Mouse (Mus musculus) heart, embryonic 14.5 days (tissue): Measurements from ENCODE around the gene Mau2. TPM values are rescaled to one million over a fixed set of nuclear protein-coding genes. Genes with fewer than 3 reads are reported as not detected.

Experiments used
- ATAC-seq: fragments of 200-750 bp; cut with Nextera tagmentation; 2 replicates; pipeline ENCODE4 v1.8.0; 2017; ENCODE audit warnings: low read depth, moderate TSS enrichment; ENCODE audit not compliant: insufficient number of reproducible peaks, insufficient read depth, low FRiP score
- H3K27ac ChIP-seq, 2 experiments: fragments of 200-500 bp in 1 of 2; fragments of 300-500 bp in 1 of 2; sonication (generic) in 1 of 2; replicated peaks in 1 of 2; 2 replicates each; pipeline ENCODE4 v1.5.1; 2012 to 2014; ENCODE audit warnings: low read depth in 2 of 2, low read length in 2 of 2, control low read depth in 1 of 2, mild to moderate bottlenecking in 1 of 2, mixed read lengths in 1 of 2; ENCODE audit not compliant: control insufficient read depth in 1 of 2, insufficient read depth in 1 of 2
- H3K27me3 ChIP-seq: fragments of 300-500 bp; sonication (generic); 2 replicates; pipeline ENCODE4 v1.6.1; 2014; ENCODE audit warnings: mild to moderate bottlenecking, low read length, control low read depth; ENCODE audit not compliant: control insufficient read depth, insufficient read depth
- H3K36me3 ChIP-seq: fragments of 300-500 bp; sonication (generic); 2 replicates; pipeline ENCODE4 v1.6.1; 2014; ENCODE audit warnings: mild to moderate bottlenecking, control low read depth, low read length, mixed read lengths; ENCODE audit not compliant: control insufficient read depth, insufficient read depth
- H3K4me1 ChIP-seq, 2 experiments: fragments of 200-500 bp in 1 of 2; fragments of 300-500 bp in 1 of 2; sonication (generic) in 1 of 2; 2 replicates each; pipeline ENCODE4 v1.6.1; 2012 to 2014; ENCODE audit warnings: low read length in 2 of 2, control low read depth in 1 of 2, mixed read lengths in 1 of 2; ENCODE audit not compliant: control insufficient read depth in 2 of 2, insufficient read depth in 2 of 2
- H3K4me2 ChIP-seq: fragments of 300-500 bp; sonication (generic); 2 replicates; pipeline ENCODE4 v1.6.1; 2014; ENCODE audit warnings: mild to moderate bottlenecking, low read length
- H3K4me3 ChIP-seq, 2 experiments: fragments of 200-500 bp in 1 of 2; fragments of 300-500 bp in 1 of 2; sonication (generic) in 1 of 2; 2 replicates each; pipeline ENCODE4 v1.5.1; 2012 to 2014; ENCODE audit warnings: low read length in 2 of 2, mild to moderate bottlenecking in 2 of 2, control low read depth in 1 of 2, low read depth in 1 of 2, moderate library complexity in 1 of 2; ENCODE audit not compliant: control insufficient read depth in 1 of 2, insufficient read depth in 1 of 2
- H3K9ac ChIP-seq: fragments of 300-500 bp; sonication (generic); 2 replicates; pipeline ENCODE4 v1.6.1; 2014; ENCODE audit warnings: mild to moderate bottlenecking, low read length
- H3K9me3 ChIP-seq: fragments of 300-500 bp; sonication (generic); 2 replicates; pipeline ENCODE4 v1.6.1; 2016; ENCODE audit warnings: low read length, control low read depth; ENCODE audit not compliant: control insufficient read depth
- WGBS: fragments of 180-500 bp; shearing (Covaris S2); extraction: QIAGEN DNeasy Blood & Tissue Kit; methylation state at CpG from one replicate; pipeline ENCODE4 v1.1.7; 2014; 5-methylcytosine and 5-hydroxymethylcytosine counted together
- polyA plus RNA-seq: library from polyadenylated mRNA; unstranded; fragments of >200 nt; fragmentation: Nextera tagmentation; extraction: Ambion mirVana; gene quantifications from 2 replicates; pipeline ENCODE4 v1.2.1, GENCODE M21; 2014

Mau2 gene
- polyA plus RNA-seq, 1 experiment from 2014 or later: 42.2 TPM

DNA sequence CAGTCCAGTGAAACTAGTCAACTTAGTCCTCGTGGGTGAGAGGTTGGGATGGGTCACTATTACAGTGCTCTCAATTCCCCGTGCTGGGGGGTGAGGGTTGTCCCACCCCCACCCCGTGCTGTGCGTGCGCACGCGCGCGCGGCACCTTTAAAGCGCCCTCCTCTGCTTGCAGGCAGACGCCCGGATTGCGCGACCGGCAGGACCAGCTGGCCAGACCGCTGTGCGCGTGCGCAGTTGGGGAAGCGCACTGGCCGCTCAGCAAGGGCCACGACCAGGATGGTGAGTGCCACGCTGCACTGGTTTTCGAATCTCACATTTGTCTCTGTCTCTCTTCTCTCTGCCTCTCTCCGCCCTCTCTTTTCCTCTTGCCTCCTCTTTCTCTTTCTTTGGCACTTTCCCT is 40.8 kb upstream of the Mau2 start, which contains the start of gene Hapln4:
TSS of gene Hapln4 (plus strand) at position 173 of the 400 bp plus-strand sequence.
- peaks cover 14 to 23% of the 10 kb centered on the region in 2 experiments for H3K4me1 ChIP-seq
- peaks cover 63% of the 10 kb centered on the region for H3K27me3 ChIP-seq
- H3K4me2 ChIP-seq: peak within 1 kb of the TSS; percentile 86
- no peak within 1 kb of the TSS for H3K27ac ChIP-seq
- no peak for ATAC-seq
- peak within 1 kb of the TSS; percentile 49 for H3K9ac ChIP-seq
- no peaks in the 10 kb centered on the region for H3K36me3 ChIP-seq
- 2% methylated on average over 26 of the region's 26 CpGs for WGBS
- H3K9me3 ChIP-seq: no peaks in the 10 kb centered on the region
- peak within 1 kb of the TSS; percentile 44 to 50 for H3K4me3 ChIP-seq

DNA sequence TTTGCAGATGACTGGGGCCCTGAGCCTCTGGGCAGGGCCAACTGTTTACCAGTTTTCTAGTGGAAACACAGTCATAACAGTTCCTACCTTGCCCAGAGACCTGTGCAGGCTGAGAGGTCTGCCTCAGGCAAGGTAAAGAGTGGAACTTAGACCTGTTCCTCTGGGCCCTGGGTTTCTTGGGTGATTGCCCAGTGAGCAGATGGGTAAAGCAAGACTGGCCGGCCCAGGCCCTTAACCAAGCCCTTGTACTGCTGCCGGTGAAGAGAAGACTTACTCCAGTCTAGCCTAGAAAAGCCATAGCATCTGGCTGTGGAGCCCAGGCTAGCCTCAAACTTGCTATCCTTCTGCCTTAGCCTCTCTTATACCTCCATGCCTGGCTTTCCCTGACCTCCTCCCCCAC is 39.4 kb upstream of the Mau2 start:
- H3K27me3 ChIP-seq: peaks cover 50% of the 10 kb centered on the region
- no peak overlapping the region for H3K27ac ChIP-seq
- H3K4me3 ChIP-seq: no peak overlapping the region
- 81% methylated on average over 2 of the region's 2 CpGs for WGBS
- no peak for ATAC-seq
- H3K9me3 ChIP-seq: no peaks in the 10 kb centered on the region
- H3K4me2 ChIP-seq: no peak overlapping the region
- no peak overlapping the region for H3K9ac ChIP-seq
- H3K36me3 ChIP-seq: no peaks in the 10 kb centered on the region
- H3K4me1 ChIP-seq: peaks cover 14 to 23% of the 10 kb centered on the region in 2 experiments

DNA sequence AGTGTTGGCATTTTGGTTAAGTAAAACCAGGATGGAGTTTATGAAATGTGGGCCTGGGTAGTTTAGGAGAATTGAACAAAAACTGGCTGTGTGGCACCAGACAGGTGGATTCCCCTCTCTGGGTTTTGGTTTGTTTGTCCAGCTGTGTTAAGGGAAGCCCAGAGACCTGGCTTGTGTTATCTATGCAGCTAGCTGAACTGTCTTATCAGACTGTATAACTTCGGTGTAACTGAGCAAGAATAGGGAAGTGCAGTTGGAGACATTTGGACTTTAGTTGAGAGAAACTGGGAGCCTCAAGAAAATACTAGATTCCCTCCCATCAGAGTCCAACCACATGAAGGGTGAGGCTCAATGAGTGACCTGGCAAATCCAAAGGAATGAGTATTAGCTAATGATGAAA is 31.1 kb upstream of the Mau2 start:
- H3K9me3 ChIP-seq: no peaks in the 10 kb centered on the region
- ATAC-seq: no peak
- no peak overlapping the region for H3K4me2 ChIP-seq
- peaks cover 12 to 17% of the 10 kb centered on the region in 2 experiments; a peak in 3 of 4 replicates for H3K4me1 ChIP-seq
- no peak overlapping the region for H3K27ac ChIP-seq
- peaks cover 34% of the 10 kb centered on the region for H3K36me3 ChIP-seq
- H3K27me3 ChIP-seq: no peaks in the 10 kb centered on the region
- H3K9ac ChIP-seq: no peak overlapping the region
- no peak overlapping the region for H3K4me3 ChIP-seq
- 36% methylated on average over 1 of the region's 1 CpGs for WGBS

DNA sequence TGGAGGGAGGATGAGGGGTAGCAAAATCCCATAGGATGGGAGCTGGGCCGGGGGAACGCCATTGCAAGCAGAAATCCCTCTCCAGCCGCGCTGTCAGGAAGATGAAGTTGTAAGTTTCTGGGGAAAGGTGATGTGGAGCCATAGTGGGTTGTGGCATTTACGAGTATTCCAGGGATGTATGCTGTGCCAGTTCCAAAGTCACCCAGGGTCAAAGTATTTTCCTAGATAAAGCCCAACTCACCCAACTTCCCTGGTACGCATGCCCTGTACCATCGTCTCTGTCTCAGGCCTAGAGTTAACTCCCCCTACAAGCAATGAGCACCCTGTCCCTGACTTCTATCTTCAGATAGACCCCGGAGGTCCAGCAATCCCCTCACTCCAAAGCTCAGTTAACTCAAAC is 30.6 kb upstream of the Mau2 start:
- H3K36me3 ChIP-seq: peaks cover 39% of the 10 kb centered on the region
- H3K9me3 ChIP-seq: no peaks in the 10 kb centered on the region
- peak overlapping the region; percentile 76 for H3K4me2 ChIP-seq
- no peaks in the 10 kb centered on the region for H3K27me3 ChIP-seq
- H3K4me3 ChIP-seq: peak overlapping the region; percentile 26 to 28
- peaks cover 13 to 21% of the 10 kb centered on the region in 2 experiments; a peak in 3 of 4 replicates for H3K4me1 ChIP-seq
- 55% methylated on average over 8 of the region's 8 CpGs for WGBS
- peak overlapping the region; percentile 57 for H3K9ac ChIP-seq
- ATAC-seq: no peak
- no peak overlapping the region for H3K27ac ChIP-seq

DNA sequence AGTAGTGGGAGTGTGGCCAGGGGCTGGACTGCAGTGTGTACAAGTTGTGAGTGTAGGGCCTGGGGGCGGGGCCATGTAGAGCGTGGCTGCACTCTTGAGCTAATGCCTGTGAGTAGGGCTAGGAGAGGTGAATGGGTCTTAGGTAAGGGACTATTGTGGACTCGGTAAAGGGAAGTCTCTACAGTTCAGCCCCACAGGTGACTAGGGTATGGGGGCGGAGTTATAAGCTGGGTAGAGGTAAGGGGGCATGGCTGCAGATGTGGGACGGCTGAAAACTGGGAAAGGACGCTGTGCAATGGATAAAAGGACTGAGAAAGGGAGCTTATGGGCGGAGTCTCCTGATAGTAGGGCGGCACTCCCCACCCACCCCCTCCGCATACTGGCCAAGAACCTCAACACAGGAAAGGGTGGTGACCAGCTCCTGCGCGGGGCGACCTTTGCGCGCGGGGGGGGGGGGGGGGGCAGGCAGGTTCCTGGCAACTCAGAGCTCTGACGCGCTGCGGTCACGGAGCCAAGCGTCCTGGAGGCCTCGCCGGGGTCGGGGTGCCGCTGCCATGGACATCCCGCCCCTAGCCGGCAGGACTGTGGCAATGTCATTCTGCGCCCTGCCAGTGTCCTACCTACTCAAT is 30.0 kb upstream of the Mau2 start, which contains the start of gene Tm6sf2:
TSS of gene Tm6sf2 (plus strand) at position 484 of the 629 bp plus-strand sequence.
- Histone ChIP-seq H3K4me2 (peak within 1 kb of the TSS; percentile 76), H3K4me1 (peaks cover 13 to 21% of the 10 kb centered on the region in 2 experiments; a peak in 3 of 4 replicates), H3K9me3 (no peaks in the 10 kb centered on the region), H3K36me3 (peaks cover 45% of the 10 kb centered on the region), H3K4me3 (peak within 1 kb of the TSS; percentile 26 to 28), H3K27me3 (no peaks in the 10 kb centered on the region), H3K9ac (peak within 1 kb of the TSS; percentile 57), H3K27ac (peak within 1 kb of the TSS in 1 of 2 experiments; percentile 19; a peak in 1 of 4 replicates)
- peak; percentile 51 for ATAC-seq
- 10% methylated on average over 21 of the region's 27 CpGs for WGBS

DNA sequence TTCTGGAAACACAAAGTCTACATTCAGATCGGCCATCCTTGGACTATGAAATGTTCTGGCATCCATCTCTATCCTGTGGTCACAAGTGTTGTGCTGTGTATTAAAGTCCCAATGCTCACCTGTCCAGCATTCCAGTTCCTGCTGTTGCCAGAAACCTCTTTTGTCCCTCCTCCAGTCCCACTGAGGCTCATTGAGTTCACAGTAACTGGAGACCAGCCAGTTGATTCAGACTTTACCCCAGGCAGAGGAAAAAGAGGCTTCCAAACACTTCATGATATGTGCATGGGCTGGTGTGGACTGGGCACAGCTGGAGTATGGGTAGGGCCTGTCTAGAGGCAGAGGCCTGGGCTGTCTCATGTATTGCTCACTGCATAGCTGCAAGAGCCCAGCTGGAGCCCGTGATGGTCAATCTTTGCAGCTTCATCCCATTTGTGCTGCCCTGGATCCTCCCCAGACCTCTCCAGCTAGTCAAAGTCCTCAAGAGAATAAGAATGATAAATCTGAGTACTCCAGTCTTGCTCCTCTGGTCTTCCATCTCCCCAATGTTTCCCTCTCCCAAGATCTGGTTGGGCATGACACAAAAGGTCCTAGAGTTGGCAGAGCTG is 29.4 kb upstream of the Mau2 start:
- H3K4me2 ChIP-seq: no peak overlapping the region
- 69% methylated on average over 2 of the region's 2 CpGs for WGBS
- H3K27ac ChIP-seq: peak overlapping the region in 1 of 2 experiments; percentile 19; a peak in 1 of 4 replicates
- peaks cover 13 to 21% of the 10 kb centered on the region in 2 experiments; a peak in 3 of 4 replicates for H3K4me1 ChIP-seq
- 0 out of 2 replicates have a peak, but pooled peaks have one; percentile 25 for ATAC-seq
- H3K4me3 ChIP-seq: no peak overlapping the region
- H3K9ac ChIP-seq: no peak overlapping the region
- peaks cover 51% of the 10 kb centered on the region for H3K36me3 ChIP-seq
- no peaks in the 10 kb centered on the region for H3K27me3 ChIP-seq
- no peaks in the 10 kb centered on the region for H3K9me3 ChIP-seq

DNA sequence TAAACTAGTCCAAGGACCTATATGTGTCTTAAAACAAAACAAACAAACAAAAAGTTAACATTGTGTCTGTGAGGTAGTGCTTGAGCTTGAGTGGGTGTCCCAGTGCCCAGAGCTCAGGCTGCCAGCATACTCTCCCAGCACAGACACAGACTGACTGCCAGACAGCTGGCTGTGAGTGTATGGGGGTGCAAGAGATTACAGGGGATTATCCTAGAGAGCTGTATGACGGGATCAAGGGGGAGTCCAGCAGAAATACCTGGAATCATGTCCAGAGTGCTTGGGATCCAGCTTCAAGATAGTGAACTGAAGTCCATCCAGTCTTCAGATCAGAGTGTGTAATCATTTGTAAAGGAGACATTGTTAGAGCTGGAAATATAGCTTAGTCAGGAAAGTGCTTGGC is 15.2 kb upstream of the Mau2 start:
- 67% methylated on average over 1 of the region's 1 CpGs for WGBS
- peaks cover 91% of the 10 kb centered on the region for H3K36me3 ChIP-seq

More for the DNA sequence above, 15.2 kb upstream of the Mau2 start:
- no peaks in the 10 kb centered on the region for H3K27me3 ChIP-seq
- no peaks in the 10 kb centered on the region for H3K4me1 ChIP-seq
- no peak overlapping the region for H3K27ac ChIP-seq
- no peak overlapping the region for H3K4me3 ChIP-seq
- no peak overlapping the region for H3K4me2 ChIP-seq
- no peak for ATAC-seq
- no peak overlapping the region for H3K9ac ChIP-seq
- H3K9me3 ChIP-seq: no peaks in the 10 kb centered on the region
